Mouse (Mus musculus) urinary bladder, postnatal 36 days (tissue): Measurements from ENCODE around the gene Dck.
"Not testable (repeated sequence)": the region's sequence is repeated elsewhere in the genome, so short reads cannot be mapped to it uniquely, and the experiment has no call there.

ENCODE experiments used
- DNase-seq, 2 experiments: peaks; one replicate each; pipeline ENCODE4 v3.0.0; 2022; ENCODE audit warnings: low spot score in 2 of 2, mixed read lengths in 1 of 2

The Dck gene

GRCm38 (mm10) chr5:88764987-88765481, at the start of gene Dck:
Gene Dck, plus strand, starts transcription at chr5:88764996.
- peak; percentile 96 to 98 for DNase-seq

- DNase-seq, result no peak
Measured at GRCm38 (mm10) chr5:88716983-88717382, 47.8 kb upstream of the Dck start.

- DNase-seq, result peak; percentile 98
Measured at GRCm38 (mm10) chr5:88720116-88721002, 44.4 kb upstream of the Dck start, which contains the start of gene Mob1b. Gene Mob1b, plus strand, starts transcription at chr5:88720855.

GRCm38 (mm10) chr5:88721003-88721475, 43.8 kb upstream of the Dck start:
- no peak for DNase-seq

- DNase-seq, result peak; percentile 18 to 43
Measured at GRCm38 (mm10) chr5:88721565-88722212, 43.1 kb upstream of the Dck start.

GRCm38 (mm10) chr5:88722213-88722600, 42.6 kb upstream of the Dck start:
- DNase-seq, result no peak

- no peak for DNase-seq
Measured at GRCm38 (mm10) chr5:88724030-88724429, 40.8 kb upstream of the Dck start.

- no peak for DNase-seq
Measured at GRCm38 (mm10) chr5:88727593-88728144, 37.1 kb upstream of the Dck start.

GRCm38 (mm10) chr5:88734786-88735185, 30.0 kb upstream of the Dck start:
- DNase-seq, result no peak

- not testable (repeated sequence) for DNase-seq
Measured at GRCm38 (mm10) chr5:88741065-88741464, 23.7 kb upstream of the Dck start.

GRCm38 (mm10) chr5:88747774-88748173, 17.0 kb upstream of the Dck start:
- no peak for DNase-seq

GRCm38 (mm10) chr5:88753199-88753598, 11.6 kb upstream of the Dck start:
- no peak for DNase-seq

GRCm38 (mm10) chr5:88762611-88763010, 2.2 kb upstream of the Dck start:
- DNase-seq, result no peak

GRCm38 (mm10) chr5:88764430-88764986, 288 bp upstream of the Dck start:
- DNase-seq, result no peak

GRCm38 (mm10) chr5:88765587-88765986, 791 bp downstream of the Dck start:
- no peak for DNase-seq

GRCm38 (mm10) chr5:88766121-88766520, 1.3 kb downstream of the Dck start:
- no peak for DNase-seq

GRCm38 (mm10) chr5:88766863-88767262, 2.1 kb downstream of the Dck start:
- DNase-seq, result no peak

- no peak for DNase-seq
Measured at GRCm38 (mm10) chr5:88768201-88768600, 3.4 kb downstream of the Dck start.

- no peak for DNase-seq
Measured at GRCm38 (mm10) chr5:88782072-88782765, 17.4 kb downstream of the Dck start.

- DNase-seq, result no peak
Measured at GRCm38 (mm10) chr5:88785059-88785458, 20.3 kb downstream of the Dck start.

GRCm38 (mm10) chr5:88790675-88791074, 25.9 kb downstream of the Dck start:
- no peak for DNase-seq
